Mouse (Mus musculus) midbrain, embryonic 15.5 days (tissue): ENCODE data around the gene Pitpnm1. TPM values are rescaled to one million over a fixed set of nuclear protein-coding genes. Genes with fewer than 3 reads are reported as not detected.

Experiments used
- ATAC-seq: fragments of 200-750 bp; cut with Nextera tagmentation; replicated peaks from 2 replicates; pipeline ENCODE4 v1.8.0; 2017; ENCODE audit warnings: moderate TSS enrichment
- H3K27ac ChIP-seq: fragments of 300-500 bp; sonication (generic); 2 replicates; pipeline ENCODE4 v1.5.1; 2015; ENCODE audit warnings: mild to moderate bottlenecking, inconsistent platforms
- H3K27me3 ChIP-seq: fragments of 300-500 bp; sonication (generic); replicated peaks from 2 replicates; pipeline ENCODE4 v1.6.1; 2015; ENCODE audit warnings: inconsistent platforms
- H3K36me3 ChIP-seq: fragments of 300-500 bp; sonication (generic); replicated peaks from 2 replicates; pipeline ENCODE4 v1.6.1; 2015; ENCODE audit warnings: inconsistent platforms
- H3K4me1 ChIP-seq: fragments of 300-500 bp; sonication (generic); 2 replicates; pipeline ENCODE4 v1.6.1; 2015; ENCODE audit warnings: inconsistent platforms
- H3K4me2 ChIP-seq: fragments of 300-500 bp; sonication (generic); 2 replicates; pipeline ENCODE4 v1.6.1; 2015; ENCODE audit warnings: inconsistent platforms, mild to moderate bottlenecking, moderate library complexity
- H3K4me3 ChIP-seq: fragments of 300-500 bp; sonication (generic); 2 replicates; pipeline ENCODE4 v1.5.1; 2015; ENCODE audit warnings: mild to moderate bottlenecking, inconsistent platforms
- H3K9ac ChIP-seq: fragments of 300-500 bp; sonication (generic); 2 replicates; pipeline ENCODE4 v1.6.1; 2015; ENCODE audit warnings: mild to moderate bottlenecking, inconsistent platforms
- H3K9me3 ChIP-seq: fragments of 300-500 bp; sonication (generic); 2 replicates; pipeline ENCODE4 v1.6.1; 2016; ENCODE audit warnings: inconsistent platforms
- WGBS: fragments of 180-500 bp; shearing (Covaris S2); methylation state at CpG from one replicate; pipeline ENCODE4 v1.1.7; 2015; ENCODE audit warnings: mixed read lengths; 5-methylcytosine and 5-hydroxymethylcytosine counted together
- polyA plus RNA-seq: library from polyadenylated mRNA; unstranded; fragments of >200 nt; fragmentation: Nextera tagmentation; extraction: Ambion mirVana; gene quantifications from 2 replicates; pipeline ENCODE4 v1.2.1, GENCODE M21; 2015

The Pitpnm1 gene
- polyA plus RNA-seq, 1 experiment from 2014 or later: 102 TPM

DNA sequence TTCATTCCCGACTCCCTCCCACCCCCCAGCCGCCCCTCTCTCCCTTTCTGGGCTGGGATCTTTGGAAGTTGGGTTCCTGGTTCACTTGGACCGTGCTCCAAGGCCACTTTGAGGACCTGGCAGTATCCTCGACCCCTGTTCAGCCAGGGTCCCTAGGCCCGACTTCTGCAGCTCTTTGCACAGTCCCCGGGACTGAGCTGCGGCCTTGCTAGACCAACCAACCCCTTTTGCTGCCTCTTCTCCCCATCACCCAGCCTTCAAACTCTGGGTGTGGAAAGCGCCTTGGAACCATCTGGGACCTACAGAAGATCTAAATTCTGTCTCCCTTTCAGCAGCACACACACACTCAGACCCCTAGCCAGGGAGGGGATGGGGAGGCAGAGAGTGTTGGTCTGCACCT lies 49.0 kb downstream of the Pitpnm1 start:
- Histone ChIP-seq H3K27ac (peak overlapping the region; percentile 75), H3K4me3 (peak overlapping the region; percentile 93), H3K27me3 (no peaks in the 10 kb centered on the region), H3K9ac (peak overlapping the region; percentile 91), H3K4me1 (peaks cover 22% of the 10 kb centered on the region), H3K9me3 (no peaks in the 10 kb centered on the region), H3K4me2 (peak overlapping the region; percentile 77), H3K36me3 (0 out of 2 replicates have a peak, but pooled peaks cover 7% of the 10 kb centered on the region)
- peak; percentile 46; the same call in 1 of the 2 replicates for ATAC-seq
- 3% methylated on average over 7 of the region's 8 CpGs for WGBS

DNA sequence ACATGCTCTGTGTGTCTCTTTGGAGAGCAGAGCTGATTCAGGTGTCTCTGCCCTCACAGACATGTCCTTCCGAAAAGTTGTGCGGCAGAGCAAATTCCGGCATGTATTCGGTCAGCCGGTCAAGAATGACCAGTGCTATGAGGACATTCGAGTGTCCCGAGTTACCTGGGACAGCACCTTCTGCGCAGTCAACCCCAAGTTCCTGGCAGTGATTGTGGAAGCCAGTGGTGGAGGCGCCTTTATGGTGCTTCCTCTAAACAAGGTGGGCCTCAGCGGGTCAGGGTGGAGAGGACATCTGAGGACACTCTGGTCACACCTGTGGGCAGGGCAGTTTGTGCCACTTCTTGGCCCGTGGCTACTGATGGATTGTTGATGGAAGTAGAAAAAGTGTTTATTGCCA lies 49.5 kb downstream of the Pitpnm1 start:
- ATAC-seq: no peak
- Histone ChIP-seq H3K4me2 (peak overlapping the region; percentile 77), H3K9me3 (no peaks in the 10 kb centered on the region), H3K4me1 (peaks cover 22% of the 10 kb centered on the region), H3K4me3 (peak overlapping the region; percentile 93), H3K9ac (peak overlapping the region; percentile 91), H3K27ac (no peak overlapping the region; the same call in 1 of the 2 replicates), H3K36me3 (0 out of 2 replicates have a peak, but pooled peaks cover 7% of the 10 kb centered on the region), H3K27me3 (no peaks in the 10 kb centered on the region)
- WGBS: 93% methylated on average over 11 of the region's 11 CpGs

DNA sequence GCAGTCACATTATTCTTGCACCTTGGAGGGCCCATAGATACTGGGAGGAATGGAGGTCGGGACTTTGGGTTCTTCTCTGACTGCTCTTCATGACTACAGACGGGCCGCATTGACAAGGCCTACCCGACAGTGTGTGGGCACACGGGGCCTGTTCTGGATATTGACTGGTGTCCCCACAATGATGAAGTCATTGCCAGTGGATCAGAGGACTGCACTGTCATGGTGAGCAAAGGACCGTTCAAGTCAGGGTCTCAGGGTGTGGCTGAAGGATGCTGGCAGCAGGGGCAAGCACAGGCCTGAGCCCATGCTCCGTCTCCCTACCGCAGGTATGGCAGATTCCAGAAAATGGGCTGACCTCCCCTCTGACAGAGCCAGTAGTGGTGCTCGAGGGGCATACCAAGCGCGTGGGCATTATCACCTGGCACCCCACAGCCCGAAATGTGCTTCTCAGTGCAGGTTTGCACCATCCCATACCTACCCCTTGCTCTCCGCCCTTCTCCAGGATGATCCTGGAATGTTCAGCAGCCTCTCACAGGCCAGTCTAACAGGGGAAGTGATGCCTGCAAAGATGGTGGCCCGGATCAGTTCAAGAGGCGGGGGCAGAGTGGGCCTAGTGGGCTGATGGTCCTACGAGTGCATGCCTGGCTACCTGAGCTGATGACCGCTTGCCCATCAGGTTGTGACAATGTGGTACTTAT lies 50.1 kb downstream of the Pitpnm1 start:
- no peaks in the 10 kb centered on the region for H3K27me3 ChIP-seq
- no peak overlapping the region for H3K9ac ChIP-seq
- H3K4me1 ChIP-seq: peaks cover 22% of the 10 kb centered on the region
- H3K4me2 ChIP-seq: no peak overlapping the region; the same call in 1 of the 2 replicates
- H3K9me3 ChIP-seq: no peaks in the 10 kb centered on the region
- 94% methylated on average over 17 of the region's 17 CpGs for WGBS
- H3K4me3 ChIP-seq: no peak overlapping the region
- H3K36me3 ChIP-seq: 0 out of 2 replicates have a peak, but pooled peaks cover 7% of the 10 kb centered on the region
- no peak overlapping the region for H3K27ac ChIP-seq
- no peak for ATAC-seq

DNA sequence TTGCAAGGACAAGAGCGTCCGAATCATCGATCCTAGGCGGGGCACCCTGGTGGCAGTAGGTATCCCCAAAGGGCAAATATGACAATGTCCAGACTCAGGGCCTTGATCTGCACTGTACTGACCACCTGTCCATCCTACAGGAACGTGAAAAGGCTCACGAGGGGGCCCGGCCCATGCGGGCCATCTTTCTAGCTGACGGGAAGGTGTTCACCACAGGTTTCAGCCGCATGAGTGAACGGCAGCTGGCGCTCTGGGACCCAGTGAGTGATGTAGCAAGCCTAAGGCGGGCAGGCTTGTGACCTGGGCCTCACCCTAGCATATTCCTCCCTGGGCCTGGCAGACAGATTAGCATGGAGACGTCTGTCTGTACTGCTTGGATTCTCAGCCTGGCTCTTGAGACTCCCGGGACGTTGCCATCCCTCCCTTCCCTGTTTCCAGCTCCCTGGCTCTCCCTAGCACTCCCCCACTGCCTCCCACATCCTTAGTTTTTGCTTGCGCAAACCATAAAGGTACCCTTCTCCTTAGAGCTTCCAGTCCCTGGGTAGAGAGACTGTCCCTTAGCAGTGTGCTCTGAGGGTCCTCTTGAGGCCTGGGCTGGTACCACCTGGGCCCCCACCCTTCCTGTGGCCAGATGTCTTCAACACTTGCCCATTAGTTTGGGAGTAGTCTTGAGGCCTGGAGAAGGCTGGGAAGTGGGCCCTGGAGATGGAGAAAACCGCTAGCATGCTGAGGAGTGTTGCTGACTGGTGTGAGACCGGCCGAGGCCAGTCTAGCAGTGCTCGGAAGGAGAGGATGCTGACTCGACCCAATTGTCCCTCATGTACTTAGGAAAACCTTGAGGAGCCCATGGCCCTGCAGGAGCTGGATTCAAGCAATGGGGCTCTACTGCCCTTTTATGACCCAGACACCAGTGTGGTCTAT lies 51.0 kb downstream of the Pitpnm1 start:
- H3K27me3 ChIP-seq: no peaks in the 10 kb centered on the region
- no peak for ATAC-seq
- H3K36me3 ChIP-seq: peaks cover 12% of the 10 kb centered on the region
- H3K4me2 ChIP-seq: no peak overlapping the region
- no peaks in the 10 kb centered on the region for H3K9me3 ChIP-seq
- H3K27ac ChIP-seq: no peak overlapping the region
- no peak overlapping the region for H3K9ac ChIP-seq
- peaks cover 22% of the 10 kb centered on the region for H3K4me1 ChIP-seq
- WGBS: 90% methylated on average over 22 of the region's 22 CpGs
- no peak overlapping the region for H3K4me3 ChIP-seq

DNA sequence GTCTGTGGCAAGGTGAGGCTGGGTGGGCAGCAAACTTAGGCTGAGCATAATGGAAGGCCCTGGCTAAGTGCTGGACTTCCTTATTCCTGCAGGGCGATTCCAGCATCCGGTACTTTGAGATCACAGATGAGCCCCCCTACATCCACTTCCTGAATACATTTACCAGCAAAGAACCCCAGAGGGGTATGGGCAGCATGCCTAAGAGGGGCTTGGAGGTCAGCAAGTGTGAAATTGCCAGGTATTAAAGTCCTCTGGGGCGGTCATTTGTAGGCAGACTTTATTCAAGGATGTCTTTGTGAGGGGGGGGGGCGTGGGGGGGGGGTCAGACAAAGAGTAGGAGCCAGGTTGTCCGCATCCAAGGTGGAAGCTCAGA lies 51.7 kb downstream of the Pitpnm1 start:
- no peak for ATAC-seq
- Histone ChIP-seq H3K9ac (no peak overlapping the region), H3K27ac (no peak overlapping the region), H3K9me3 (no peaks in the 10 kb centered on the region), H3K36me3 (peaks cover 15% of the 10 kb centered on the region), H3K4me3 (no peak overlapping the region), H3K4me2 (no peak overlapping the region), H3K4me1 (peaks cover 22% of the 10 kb centered on the region), H3K27me3 (no peaks in the 10 kb centered on the region)
- WGBS: 66% methylated on average over 5 of the region's 5 CpGs

DNA sequence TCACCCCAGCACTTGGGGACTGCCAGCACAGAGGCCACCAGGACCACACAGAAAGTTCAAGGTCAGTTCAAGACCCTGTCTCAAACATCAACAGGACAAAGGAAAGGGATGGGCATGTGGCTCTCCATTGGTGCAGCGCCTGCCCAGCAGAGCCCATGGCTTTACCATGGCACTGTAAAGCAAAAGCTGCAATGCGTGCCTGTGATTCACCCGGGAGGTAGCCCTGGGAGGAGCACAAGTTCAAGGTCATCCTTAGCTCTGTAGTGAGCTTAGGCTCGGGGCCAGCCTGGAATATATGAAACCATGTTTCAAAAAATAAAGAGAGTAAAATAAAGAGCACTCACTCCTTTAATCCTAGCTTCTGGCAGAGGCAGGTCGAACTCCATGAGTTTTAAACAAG lies 52.1 kb downstream of the Pitpnm1 start:
- WGBS: 85% methylated on average over 5 of the region's 5 CpGs
- Histone ChIP-seq H3K9me3 (no peaks in the 10 kb centered on the region), H3K4me3 (no peak overlapping the region), H3K4me1 (peaks cover 22% of the 10 kb centered on the region), H3K4me2 (no peak overlapping the region), H3K36me3 (peaks cover 20% of the 10 kb centered on the region), H3K27me3 (no peaks in the 10 kb centered on the region), H3K27ac (no peak overlapping the region), H3K9ac (no peak overlapping the region)
- ATAC-seq: no peak

DNA sequence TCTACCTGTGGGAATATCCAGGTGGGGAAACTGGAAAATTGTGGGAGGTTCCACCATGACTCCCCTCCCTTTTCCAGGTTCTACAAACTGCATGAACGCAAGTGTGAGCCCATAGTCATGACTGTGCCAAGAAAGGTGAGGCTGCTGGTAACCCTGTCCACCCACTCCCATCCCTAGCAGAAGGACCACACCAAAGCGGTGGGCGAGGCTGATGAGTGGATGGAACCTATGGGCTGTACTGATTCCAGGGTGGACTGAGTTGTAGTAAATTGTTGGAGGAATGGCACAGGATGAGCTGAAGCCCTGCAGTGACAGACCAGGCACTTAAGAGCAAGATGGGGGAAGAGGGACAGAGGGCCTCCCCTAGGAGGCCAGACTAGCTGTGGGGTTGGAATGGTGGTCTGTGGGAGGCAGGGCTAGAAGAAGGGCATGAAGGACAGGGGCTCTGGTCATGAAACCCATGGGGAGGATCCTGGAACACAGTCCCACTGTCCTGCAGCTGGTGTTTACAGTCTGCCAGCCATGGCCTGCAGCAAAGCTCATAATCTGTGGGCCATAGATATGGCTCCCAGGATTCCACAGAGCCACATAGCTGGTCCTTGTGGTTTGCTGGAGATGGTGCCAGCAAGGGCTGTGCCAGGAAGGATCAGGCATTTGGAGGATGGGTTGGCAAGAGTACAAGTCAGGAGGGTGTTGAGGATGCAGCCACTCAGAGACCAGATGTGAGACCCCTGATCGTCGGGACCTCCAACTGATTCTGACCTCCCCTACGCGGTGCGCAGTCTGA lies 52.8 kb downstream of the Pitpnm1 start:
- ATAC-seq: no peak
- H3K4me1 ChIP-seq: peaks cover 20% of the 10 kb centered on the region
- H3K9me3 ChIP-seq: no peaks in the 10 kb centered on the region
- no peaks in the 10 kb centered on the region for H3K27me3 ChIP-seq
- no peak overlapping the region for H3K4me3 ChIP-seq
- H3K27ac ChIP-seq: no peak overlapping the region
- H3K9ac ChIP-seq: no peak overlapping the region
- H3K4me2 ChIP-seq: no peak overlapping the region
- 86% methylated on average over 8 of the region's 8 CpGs for WGBS
- H3K36me3 ChIP-seq: peaks cover 26% of the 10 kb centered on the region

DNA sequence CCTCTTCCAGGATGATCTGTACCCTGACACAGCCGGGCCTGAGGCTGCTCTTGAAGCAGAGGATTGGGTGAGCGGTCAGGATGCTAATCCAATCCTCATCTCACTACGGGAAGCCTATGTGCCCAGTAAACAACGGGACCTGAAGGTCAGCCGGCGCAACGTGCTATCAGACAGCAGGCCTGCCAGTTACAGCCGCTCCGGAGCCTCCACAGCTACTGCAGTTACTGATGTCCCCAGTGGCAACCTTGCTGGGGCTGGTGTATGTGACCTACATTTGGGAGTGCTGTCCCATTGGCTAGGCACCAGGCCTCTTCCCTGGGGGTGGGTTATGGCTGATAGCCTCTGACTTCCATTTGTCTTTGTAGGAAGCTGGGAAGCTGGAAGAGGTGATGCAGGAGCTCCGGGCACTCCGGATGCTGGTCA lies 53.4 kb downstream of the Pitpnm1 start, which contains the start of gene Ptprcap:
Ptprcap (plus strand) TSS at position 373 of the 423 bp plus-strand sequence.
- ATAC-seq: no peak
- H3K9ac ChIP-seq: no peak within 1 kb of the TSS
- H3K9me3 ChIP-seq: no peaks in the 10 kb centered on the region
- peaks cover 26% of the 10 kb centered on the region for H3K36me3 ChIP-seq
- H3K27me3 ChIP-seq: no peaks in the 10 kb centered on the region
- H3K4me3 ChIP-seq: no peak within 1 kb of the TSS
- no peak within 1 kb of the TSS for H3K27ac ChIP-seq
- WGBS: 72% methylated on average over 11 of the region's 11 CpGs
- H3K4me2 ChIP-seq: no peak within 1 kb of the TSS
- peaks cover 14% of the 10 kb centered on the region for H3K4me1 ChIP-seq

DNA sequence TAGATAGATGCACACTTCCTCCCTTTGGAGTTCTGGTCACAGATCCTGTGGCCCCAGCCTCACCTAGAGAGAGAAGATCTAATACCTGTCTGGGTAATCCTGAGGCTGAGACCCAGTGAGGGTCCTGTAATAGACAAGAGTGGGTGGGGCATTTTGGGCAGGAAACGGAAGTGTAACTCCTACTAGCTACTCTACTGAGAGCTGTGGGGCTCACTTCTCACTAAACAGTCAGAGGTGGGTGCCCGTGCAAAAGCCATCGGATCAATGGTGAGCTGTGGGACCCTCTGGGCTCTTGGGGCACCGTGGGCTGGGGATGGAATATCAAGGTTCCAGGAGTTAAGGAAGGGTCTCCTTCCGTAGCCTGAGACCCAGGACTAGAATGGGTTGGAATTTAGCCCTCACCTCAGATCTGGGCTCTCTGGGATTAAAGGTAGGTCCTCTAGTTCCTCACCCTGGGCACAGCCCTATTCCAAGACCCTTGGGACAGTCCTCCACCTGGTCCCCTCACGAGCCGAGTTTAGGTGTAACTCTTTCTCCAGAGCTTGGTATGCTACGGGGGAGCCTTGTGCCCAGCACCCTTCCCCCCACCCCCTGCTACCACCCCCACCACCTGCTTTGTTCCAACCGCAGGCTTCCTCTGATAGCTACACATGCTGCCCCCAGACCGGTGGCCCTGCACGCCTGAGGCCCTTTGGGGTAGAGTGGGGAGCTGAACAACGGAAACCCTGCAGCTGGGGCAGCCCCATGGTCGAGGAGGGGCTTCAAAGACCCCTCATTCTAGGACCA lies 54.8 kb downstream of the Pitpnm1 start:
- no peak overlapping the region for H3K9ac ChIP-seq
- H3K36me3 ChIP-seq: peaks cover 37% of the 10 kb centered on the region
- no peak overlapping the region for H3K4me3 ChIP-seq
- H3K9me3 ChIP-seq: no peaks in the 10 kb centered on the region
- no peaks in the 10 kb centered on the region for H3K27me3 ChIP-seq
- 87% methylated on average over 13 of the region's 13 CpGs for WGBS
- no peak for ATAC-seq
- no peak overlapping the region for H3K27ac ChIP-seq
- H3K4me1 ChIP-seq: peaks cover 5% of the 10 kb centered on the region
- no peak overlapping the region for H3K4me2 ChIP-seq

DNA sequence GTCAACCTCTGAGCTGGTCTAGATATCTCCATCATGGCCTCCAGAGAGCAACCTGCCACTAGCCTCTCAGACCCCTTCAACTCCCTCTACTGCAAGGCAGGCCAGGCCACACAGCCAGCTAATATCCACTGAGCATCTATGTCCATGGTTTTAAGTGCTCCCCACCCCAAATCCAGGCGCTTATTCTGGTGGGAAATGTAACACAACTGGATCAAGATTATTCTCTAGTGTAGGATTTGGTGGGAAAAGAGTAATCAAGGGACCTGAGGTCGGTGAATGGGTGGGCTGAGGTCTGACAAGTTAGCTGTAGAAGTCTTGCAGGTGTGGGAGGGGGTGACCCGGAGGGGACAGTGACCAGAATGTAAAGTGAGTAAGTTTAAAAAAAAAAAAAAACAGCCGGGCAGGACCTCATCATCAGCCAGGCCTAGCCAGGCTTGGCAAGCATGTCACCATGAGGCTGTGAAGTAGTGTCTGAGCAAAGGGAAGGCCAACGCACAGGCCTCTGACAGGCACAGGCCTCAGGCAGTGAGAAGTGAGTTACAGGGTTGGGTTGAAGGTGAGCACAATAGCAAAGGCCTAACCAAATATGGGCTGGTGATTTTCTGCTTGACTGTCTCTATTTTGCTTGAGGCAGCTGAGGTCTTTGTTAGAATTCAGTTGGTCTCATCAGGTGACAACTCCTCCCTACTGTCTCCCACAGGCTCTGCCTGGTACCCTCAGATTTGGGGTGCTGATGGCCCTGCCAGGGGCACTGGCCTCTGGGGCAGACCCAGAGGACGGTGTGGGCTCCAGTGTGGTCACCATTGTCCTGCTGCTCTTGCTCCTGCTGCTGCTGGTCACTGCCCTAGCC lies 55.6 kb downstream of the Pitpnm1 start:
- H3K4me2 ChIP-seq: no peak overlapping the region
- no peaks in the 10 kb centered on the region for H3K27me3 ChIP-seq
- ATAC-seq: no peak
- H3K9me3 ChIP-seq: no peaks in the 10 kb centered on the region
- H3K4me1 ChIP-seq: no peaks in the 10 kb centered on the region
- no peak overlapping the region for H3K4me3 ChIP-seq
- no peak overlapping the region for H3K9ac ChIP-seq
- 70% methylated on average over 6 of the region's 6 CpGs for WGBS
- H3K27ac ChIP-seq: no peak overlapping the region
- H3K36me3 ChIP-seq: peaks cover 37% of the 10 kb centered on the region
